Mouse (Mus musculus) bone marrow macrophage, adult 2 months (primary cell): ENCODE data around the gene Snap29. TPM values are rescaled to one million over a fixed set of nuclear protein-coding genes. Genes with fewer than 3 reads are reported as not detected.
A peak's percentile ranks its signal among the peaks of the same experiment; 100 is the strongest.

Source experiments
- H3K27ac ChIP-seq: 2 replicates; pipeline ENCODE4 v1.5.1; 2012; ENCODE audit warnings: low read depth, low read length; ENCODE audit not compliant: insufficient read depth
- H3K4me1 ChIP-seq: 2 replicates; pipeline ENCODE4 v1.6.1; 2012; ENCODE audit warnings: low read length; ENCODE audit not compliant: control insufficient read depth, insufficient read depth
- H3K4me3 ChIP-seq: 2 replicates; pipeline ENCODE4 v1.5.1; 2012; ENCODE audit warnings: mild to moderate bottlenecking, low read length, moderate library complexity; ENCODE audit not compliant: insufficient read depth
- CTCF ChIP-seq: IDR thresholded peaks from 2 replicates; pipeline ENCODE4 v1.5.1; 2012; ENCODE audit warnings: low read depth, mild to moderate bottlenecking, low read length, moderate library complexity
- POLR2A ChIP-seq: IDR thresholded peaks from 2 replicates; pipeline ENCODE4 v1.6.1; 2012; ENCODE audit warnings: mild to moderate bottlenecking, low read depth, low read length, borderline replicate concordance
- polyA plus RNA-seq: library from polyadenylated mRNA; stranded (reverse); fragments of >200 nt; gene quantifications from 2 replicates; pipeline ENCODE4 v1.2.4, GENCODE M21; 2012; ENCODE audit not compliant: missing spikeins, insufficient read depth, insufficient read length

Snap29 gene
- polyA plus RNA-seq, 1 experiment: 35.3 TPM

DNA sequence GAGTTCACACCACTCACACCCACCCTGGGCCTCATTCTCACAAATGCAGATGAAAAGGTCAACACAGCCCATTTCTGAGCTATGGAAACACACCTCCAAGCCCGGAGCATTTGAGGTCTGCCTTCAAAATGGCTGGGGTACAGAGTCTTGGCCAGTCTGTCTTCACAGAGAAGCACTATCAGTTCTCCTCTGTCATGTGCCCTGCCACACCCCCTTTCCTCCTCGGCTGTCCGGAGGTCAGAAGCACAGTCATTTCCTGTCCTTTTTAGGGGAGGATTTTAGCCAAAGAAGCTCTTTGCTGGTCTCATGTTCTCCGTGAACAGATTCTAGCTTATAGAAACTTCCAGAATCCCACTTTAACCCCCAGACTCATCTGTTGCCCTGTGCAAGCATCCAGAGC is 4.4 kb downstream of the Snap29 start:
- H3K4me1 ChIP-seq: peaks cover 35% of the 10 kb centered on the region
- peak overlapping the region; percentile 29 for H3K4me3 ChIP-seq
- TF ChIP-seq POLR2A: no peak
- H3K27ac ChIP-seq: peak overlapping the region; percentile 83

GRCm38 (mm10) chr16:17423021-17423420 is 17.2 kb downstream of the Snap29 start:
- H3K4me3 ChIP-seq: no peak overlapping the region
- no peaks in the 10 kb centered on the region for H3K4me1 ChIP-seq
- TF ChIP-seq CTCF: no peak
- no peak for TF ChIP-seq POLR2A
- H3K27ac ChIP-seq: no peak overlapping the region

DNA sequence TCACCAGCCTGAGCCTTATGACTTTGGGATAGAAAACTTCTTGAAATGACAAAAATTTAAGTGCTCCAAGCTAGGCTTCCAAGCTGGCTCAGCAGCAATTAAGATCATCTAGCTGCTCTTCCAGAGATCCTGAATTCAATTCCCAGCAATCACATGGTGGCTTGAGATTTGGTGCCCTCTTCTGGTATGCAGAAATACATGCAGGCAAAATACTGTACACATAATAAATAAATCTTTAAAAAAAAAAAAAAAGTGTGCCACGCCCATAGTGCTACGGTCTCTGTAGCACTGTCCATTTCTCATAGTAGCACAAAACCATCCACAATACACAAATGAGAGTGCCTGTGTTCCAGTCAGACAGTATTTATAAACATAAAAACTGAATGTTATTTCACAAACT is 26.8 kb downstream of the Snap29 start:
- TF ChIP-seq POLR2A (no peak), CTCF (no peak)

DNA sequence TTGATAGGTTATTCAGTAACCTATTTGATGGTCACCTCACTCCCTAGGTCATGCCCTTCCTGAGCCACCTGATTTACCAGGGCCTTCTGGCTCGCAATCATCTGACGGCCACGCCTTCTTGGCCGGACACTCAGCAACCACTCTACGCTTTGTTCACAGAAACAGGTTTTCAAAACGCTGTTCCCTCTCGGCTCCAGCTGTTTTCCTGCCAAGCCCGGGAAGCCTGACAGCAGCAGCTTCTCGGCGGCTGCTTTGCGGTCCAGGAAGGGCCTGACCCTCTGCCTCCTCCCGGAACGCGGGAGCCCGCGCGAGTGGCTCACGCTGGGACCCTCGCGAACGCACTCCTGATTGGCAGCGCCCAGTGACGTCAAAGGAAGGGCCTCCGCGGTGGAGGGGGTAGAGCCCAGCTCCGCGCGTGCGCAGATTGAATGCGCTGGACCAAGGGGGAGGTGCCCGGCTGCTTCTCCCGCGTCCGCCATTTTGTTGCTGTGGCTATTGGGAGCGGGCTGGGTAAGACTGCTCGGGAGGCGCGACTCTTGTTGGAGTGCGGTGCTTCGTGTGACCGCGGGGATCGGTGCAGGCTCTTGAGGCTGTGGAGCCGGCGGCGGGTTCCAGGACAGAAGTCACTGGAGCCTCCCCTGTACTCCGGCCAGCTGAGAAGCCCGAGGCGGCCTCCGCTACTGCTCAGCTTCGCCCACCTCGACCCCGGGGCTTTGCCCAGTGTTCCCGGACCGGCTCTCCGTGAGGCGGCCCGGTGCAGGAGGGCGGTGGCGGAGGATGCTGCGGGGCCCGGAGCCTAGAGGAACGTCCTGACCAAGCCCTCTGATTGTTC is 46.0 kb downstream of the Snap29 start, which contains the start of gene Crkl:
Gene Crkl (plus strand): TSS at position 447 of the 832 bp plus-strand sequence.
- Histone ChIP-seq H3K4me3 (peak within 1 kb of the TSS; percentile 74), H3K27ac (peak within 1 kb of the TSS; percentile 74), H3K4me1 (peaks cover 10% of the 10 kb centered on the region)
- no peak for TF ChIP-seq CTCF
- peak; percentile 91 for TF ChIP-seq POLR2A

More for the DNA sequence above, 26.8 kb downstream of the Snap29 start:
- no peak overlapping the region for H3K27ac ChIP-seq
- H3K4me1 ChIP-seq: peaks cover 5% of the 10 kb centered on the region
- no peak overlapping the region for H3K4me3 ChIP-seq

DNA sequence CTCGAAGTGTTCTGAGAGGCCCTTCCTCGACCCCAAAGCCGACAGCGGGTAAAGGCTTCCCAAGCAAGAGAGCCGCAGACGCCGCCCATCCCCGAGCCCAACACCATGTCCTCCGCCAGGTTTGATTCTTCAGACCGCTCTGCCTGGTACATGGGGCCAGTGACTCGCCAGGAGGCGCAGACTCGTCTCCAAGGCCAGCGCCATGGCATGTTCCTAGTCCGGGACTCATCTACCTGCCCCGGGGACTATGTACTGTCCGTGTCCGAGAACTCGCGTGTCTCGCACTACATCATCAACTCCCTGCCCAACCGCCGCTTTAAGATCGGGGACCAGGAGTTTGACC is 46.6 kb downstream of the Snap29 start:
- TF ChIP-seq CTCF (no peak), POLR2A (no peak)
- Histone ChIP-seq H3K4me1 (peaks cover 10% of the 10 kb centered on the region), H3K27ac (peak overlapping the region; percentile 63; the same call in 1 of the 2 replicates), H3K4me3 (peak overlapping the region; percentile 74)

GRCm38 (mm10) chr16:17456901-17457300 is 51.1 kb downstream of the Snap29 start:
- Histone ChIP-seq H3K27ac (no peak overlapping the region), H3K4me3 (no peak overlapping the region), H3K4me1 (peaks cover 22% of the 10 kb centered on the region)
- TF ChIP-seq CTCF (no peak), POLR2A (no peak)

- TF ChIP-seq POLR2A (no peak), CTCF (no peak)
- Histone ChIP-seq H3K27ac (no peak overlapping the region), H3K4me1 (peaks cover 20% of the 10 kb centered on the region), H3K4me3 (no peak overlapping the region)
Observed at GRCm38 (mm10) chr16:17460254-17460653, 54.5 kb downstream of the Snap29 start.

DNA sequence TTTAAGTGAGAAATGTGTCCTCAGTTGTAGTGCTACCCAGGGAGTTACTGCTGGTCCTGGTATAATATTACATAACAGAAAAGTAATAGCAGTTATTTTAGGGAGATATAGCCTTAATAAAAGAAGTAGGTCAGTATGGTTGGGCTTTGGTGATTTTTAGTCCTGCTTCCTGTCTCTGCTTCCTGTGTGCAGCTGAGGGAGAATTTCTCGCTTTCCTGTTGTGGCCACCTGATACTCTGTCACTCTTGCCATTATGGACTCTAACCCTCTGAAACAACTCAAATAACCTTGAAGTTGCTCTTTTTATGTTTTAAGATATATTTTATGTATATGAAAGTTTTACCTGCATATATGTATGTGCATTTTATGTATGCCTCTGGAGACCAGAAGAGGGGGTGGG is 55.8 kb downstream of the Snap29 start:
- no peak overlapping the region for H3K4me3 ChIP-seq
- H3K4me1 ChIP-seq: peaks cover 17% of the 10 kb centered on the region
- TF ChIP-seq CTCF (no peak), POLR2A (no peak)
- no peak overlapping the region for H3K27ac ChIP-seq

DNA sequence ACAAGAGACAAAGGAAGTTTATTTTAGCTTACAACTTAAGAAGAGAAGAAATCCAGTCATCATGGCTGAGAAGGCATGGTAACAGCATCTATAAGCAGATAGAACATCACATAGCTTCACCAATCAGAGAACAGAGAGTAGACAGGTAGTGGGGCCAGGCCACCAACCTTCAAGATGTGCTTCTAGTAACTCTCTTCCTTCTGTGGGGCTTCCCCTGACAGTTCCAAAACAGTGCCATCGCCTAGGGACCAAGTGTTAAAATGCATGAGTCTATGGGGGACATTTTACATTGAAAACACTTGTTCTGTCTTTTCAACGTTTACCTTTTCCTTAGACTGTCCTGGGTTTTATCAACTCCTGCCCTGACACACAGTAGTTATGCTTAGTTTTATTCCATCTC is 57.4 kb downstream of the Snap29 start:
- TF ChIP-seq CTCF: no peak
- no peak for TF ChIP-seq POLR2A
- no peak overlapping the region for H3K27ac ChIP-seq
- peaks cover 19% of the 10 kb centered on the region for H3K4me1 ChIP-seq
- H3K4me3 ChIP-seq: no peak overlapping the region

DNA sequence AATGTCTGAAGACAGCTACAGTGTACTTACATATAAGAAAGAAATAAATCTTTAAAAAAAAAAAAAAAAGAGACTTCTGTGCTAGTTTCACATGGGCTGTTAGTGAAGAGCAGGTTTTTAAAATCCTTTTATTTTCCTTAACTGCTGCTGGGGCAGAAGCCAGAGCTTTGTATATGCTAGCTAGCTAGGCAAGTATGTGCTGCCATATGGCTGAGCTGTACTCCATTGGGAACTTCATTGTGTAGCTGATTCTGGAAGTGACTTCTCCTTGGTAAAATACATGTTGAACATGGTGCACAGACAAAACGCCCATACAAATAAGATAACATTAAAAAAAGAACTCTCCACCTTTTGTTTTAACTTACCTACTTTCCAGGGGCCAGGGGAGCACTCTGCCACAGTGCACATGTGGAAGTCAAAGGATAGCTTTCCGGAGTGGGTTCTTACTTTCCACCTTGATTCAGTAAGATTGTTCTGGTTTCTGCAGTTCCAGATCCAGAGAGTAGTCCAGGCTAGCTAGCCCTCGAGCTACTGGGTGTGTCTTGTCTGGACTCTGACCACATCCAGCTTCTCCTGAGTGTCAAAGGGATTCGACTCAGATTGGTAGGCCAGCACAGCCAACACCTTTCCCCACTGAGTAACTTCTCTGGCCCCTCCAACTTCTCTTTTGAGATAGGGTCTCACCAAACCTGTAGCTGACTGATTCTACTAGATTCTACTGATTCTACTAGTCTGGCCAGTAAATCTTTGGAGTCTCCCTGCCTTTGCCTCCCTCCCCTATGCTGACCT is 61.3 kb downstream of the Snap29 start:
- H3K4me3 ChIP-seq: no peak overlapping the region
- no peak overlapping the region for H3K27ac ChIP-seq
- no peak for TF ChIP-seq POLR2A
- TF ChIP-seq CTCF: no peak
- H3K4me1 ChIP-seq: peaks cover 5% of the 10 kb centered on the region
